Mouse (Mus musculus) hematopoietic multipotent progenitor cell, adult 10-12 weeks (in vitro differentiated cells): Measurements from ENCODE around the gene Olfr910. TPM values are rescaled to one million over a fixed set of nuclear protein-coding genes. Genes with fewer than 3 reads are reported as not detected.

ENCODE experiments used
- polyA plus RNA-seq: library from polyadenylated mRNA; stranded (reverse); fragments of >175 nt; gene quantifications from 2 replicates; pipeline ENCODE4 v1.2.3, GENCODE M21; 2012; ENCODE audit warnings: low replicate concordance

Olfr910 gene
- polyA plus RNA-seq = not detected in 2 replicates

DNA sequence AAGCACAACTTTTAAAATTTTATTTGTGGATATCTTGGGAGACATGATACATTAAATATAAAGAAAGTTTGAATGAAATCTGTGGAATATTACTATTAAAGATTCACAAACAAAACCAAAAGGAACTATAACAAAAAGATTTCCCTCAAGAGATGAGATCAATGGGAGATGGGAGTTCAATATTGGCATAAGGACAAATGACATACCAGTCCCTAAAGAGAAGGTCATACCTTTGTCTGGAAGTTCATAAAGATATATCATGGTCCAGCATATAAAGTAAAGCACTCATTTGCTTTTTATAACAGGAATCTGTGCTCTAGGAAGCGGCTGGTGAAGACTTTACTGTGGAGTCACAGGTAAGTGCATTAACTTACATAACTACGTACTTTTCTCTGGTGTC, at the start of gene Olfr910:
TSS of gene Olfr910 (plus strand) at position 301 of the 400 bp plus-strand sequence.

DNA sequence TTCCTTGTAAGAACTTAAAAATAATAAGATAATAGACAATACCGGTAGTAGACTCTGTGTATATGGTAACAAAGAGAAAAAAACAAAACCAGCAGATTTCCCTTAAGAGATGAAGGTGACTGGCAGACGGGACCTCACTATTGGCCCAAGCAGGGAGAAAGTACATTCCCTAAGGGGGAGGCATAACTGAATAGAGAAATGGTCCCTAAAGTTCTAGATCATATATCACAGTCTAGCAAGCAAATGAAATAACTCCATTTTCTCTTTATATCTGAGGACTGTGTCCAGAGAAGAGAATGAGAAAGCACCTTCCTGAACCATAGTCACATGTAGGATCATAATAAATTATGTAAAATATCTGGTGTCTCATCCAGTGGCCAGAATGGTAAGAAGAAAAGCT, 42.1 kb upstream of the Olfr910 start, which contains the start of gene Olfr907:
TSS of gene Olfr907 (plus strand) at position 301 of the 400 bp plus-strand sequence.

DNA sequence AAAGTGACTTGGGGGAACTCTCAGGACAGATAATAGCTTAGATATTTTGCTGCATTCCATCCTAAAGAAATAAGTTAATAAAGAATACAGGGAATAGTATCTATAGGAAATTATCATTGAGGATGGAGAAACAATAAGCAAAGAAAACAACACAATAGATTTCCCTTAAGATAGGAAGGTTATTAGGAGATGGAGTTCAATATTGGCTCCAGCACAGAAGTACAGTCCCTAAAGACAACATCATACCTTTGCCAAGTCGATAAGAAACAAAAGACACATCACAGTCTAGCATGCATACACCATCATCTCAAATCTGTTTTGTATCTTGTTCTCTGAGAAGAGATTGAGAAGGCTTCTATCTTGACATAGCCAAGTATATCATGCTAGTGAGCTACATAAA, 16.4 kb upstream of the Olfr910 start, which contains the start of gene Olfr911-ps1:
TSS of gene Olfr911-ps1 (plus strand) at position 301 of the 400 bp plus-strand sequence.

DNA sequence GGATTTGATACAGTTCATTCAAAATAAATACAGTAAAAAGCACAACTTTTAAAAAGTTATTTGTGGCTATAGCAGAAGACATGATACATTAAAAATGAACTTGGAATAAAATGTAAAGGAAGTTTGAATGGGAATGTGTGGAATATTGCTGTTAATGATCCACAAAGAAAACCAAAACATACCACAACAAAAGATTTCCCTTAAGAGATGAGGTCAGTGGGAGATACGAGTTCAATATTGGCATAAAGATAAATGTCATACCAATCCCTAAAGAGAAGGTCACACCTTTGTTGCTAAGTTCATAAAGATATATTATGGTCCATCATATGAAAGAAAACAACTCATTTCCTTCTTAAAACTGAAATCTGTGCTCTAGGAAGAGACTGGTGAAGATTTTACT, 42.2 kb downstream of the Olfr910 start, which contains the start of gene Olfr912:
TSS of gene Olfr912 (plus strand) at position 301 of the 400 bp plus-strand sequence.

Other genes with a start within 250 kb of the Olfr910 start
- 0.05 TPM in 1 of 2 replicates, not detected in the other for gene Olfr896-ps1, start 246.7 kb upstream of the Olfr910 start, polyA plus RNA-seq
- gene Olfr25, start 208.8 kb upstream of the Olfr910 start, polyA plus RNA-seq = 0.02 TPM in 1 of 2 replicates, not detected in the other
- gene Olfr898, start 189.4 kb upstream of the Olfr910 start, polyA plus RNA-seq = not detected in 2 replicates
- not detected in 2 replicates for gene Olfr250, start 171.0 kb upstream of the Olfr910 start, polyA plus RNA-seq
- not detected in 2 replicates for gene Olfr251, start 160.8 kb upstream of the Olfr910 start, polyA plus RNA-seq
- not detected in 2 replicates for gene Olfr147, start 136.2 kb upstream of the Olfr910 start, polyA plus RNA-seq
- gene Olfr901, start 108.4 kb upstream of the Olfr910 start, polyA plus RNA-seq = not detected in 2 replicates
- gene Olfr902, start 90.2 kb upstream of the Olfr910 start, polyA plus RNA-seq = not detected in 2 replicates
- not detected in 2 replicates for gene Olfr904, start 74.7 kb upstream of the Olfr910 start, polyA plus RNA-seq
- gene Olfr905, start 66.7 kb upstream of the Olfr910 start, polyA plus RNA-seq = not detected in 2 replicates
- gene Olfr906, start 50.8 kb upstream of the Olfr910 start, polyA plus RNA-seq = not detected in 2 replicates
- gene Olfr907, start 42.0 kb upstream of the Olfr910 start, polyA plus RNA-seq = not detected in 2 replicates
- gene Olfr911-ps1, start 16.3 kb upstream of the Olfr910 start, polyA plus RNA-seq = not detected in 2 replicates
- not detected in 2 replicates for gene Olfr912, start 42.3 kb downstream of the Olfr910 start, polyA plus RNA-seq
- not detected in 2 replicates for gene Olfr913, start 54.9 kb downstream of the Olfr910 start, polyA plus RNA-seq
- gene Olfr914, start 67.3 kb downstream of the Olfr910 start, polyA plus RNA-seq = not detected in 2 replicates
- gene Olfr916, start 122.0 kb downstream of the Olfr910 start, polyA plus RNA-seq = not detected in 2 replicates
- not detected in 2 replicates for gene Olfr917, start 128.0 kb downstream of the Olfr910 start, polyA plus RNA-seq
- gene Olfr918, start 136.8 kb downstream of the Olfr910 start, polyA plus RNA-seq = not detected in 2 replicates
- gene Olfr919, start 165.8 kb downstream of the Olfr910 start, polyA plus RNA-seq = not detected in 2 replicates
- 1.7 and 1.8 TPM in 2 replicates for gene Vwa5a, start 180.4 kb downstream of the Olfr910 start, polyA plus RNA-seq
- gene Olfr920, start 214.4 kb downstream of the Olfr910 start, polyA plus RNA-seq = 0.02 TPM in 1 of 2 replicates, not detected in the other
- not detected in 2 replicates for gene Olfr921, start 235.2 kb downstream of the Olfr910 start, polyA plus RNA-seq